Mouse (Mus musculus) forebrain, embryonic 12.5 days (tissue): ENCODE results near the gene Rccd1. TPM values are rescaled to one million over a fixed set of nuclear protein-coding genes. Genes with fewer than 3 reads are reported as not detected.

Experiments
- ATAC-seq: fragments of 200-750 bp; cut with Nextera tagmentation; 2 replicates; pipeline ENCODE4 v1.8.0; 2017; ENCODE audit warnings: moderate TSS enrichment; ENCODE audit not compliant: low FRiP score
- H3K27ac ChIP-seq: fragments of 300-500 bp; sonication (generic); 2 replicates; pipeline ENCODE4 v1.5.1; 2016; ENCODE audit warnings: mild to moderate bottlenecking
- H3K27me3 ChIP-seq: fragments of 300-500 bp; sonication (generic); 2 replicates; pipeline ENCODE4 v1.6.1; 2016; ENCODE audit warnings: mild to moderate bottlenecking
- H3K36me3 ChIP-seq: fragments of 300-500 bp; sonication (generic); replicated peaks from 2 replicates; pipeline ENCODE4 v1.6.1; 2016; ENCODE audit warnings: mild to moderate bottlenecking
- H3K4me1 ChIP-seq: fragments of 300-500 bp; sonication (generic); 2 replicates; pipeline ENCODE4 v1.6.1; 2016
- H3K4me2 ChIP-seq: fragments of 300-500 bp; sonication (generic); 2 replicates; pipeline ENCODE4 v1.6.1; 2016; ENCODE audit warnings: mild to moderate bottlenecking, moderate library complexity
- H3K4me3 ChIP-seq: fragments of 300-500 bp; sonication (generic); replicated peaks from 2 replicates; pipeline ENCODE4 v1.5.1; 2016; ENCODE audit warnings: mild to moderate bottlenecking
- H3K9ac ChIP-seq: fragments of 300-500 bp; sonication (generic); 2 replicates; pipeline ENCODE4 v1.6.1; 2016; ENCODE audit warnings: mild to moderate bottlenecking
- H3K9me3 ChIP-seq: fragments of 300-500 bp; sonication (generic); 2 replicates; pipeline ENCODE4 v1.6.1; 2016
- WGBS: fragments of 180-500 bp; shearing (Covaris S2); methylation state at CpG from one replicate; pipeline ENCODE4 v1.1.7; 2016; 5-methylcytosine and 5-hydroxymethylcytosine counted together
- polyA plus RNA-seq: library from polyadenylated mRNA; unstranded; fragments of >200 nt; fragmentation: Nextera tagmentation; extraction: Ambion mirVana; gene quantifications from 2 replicates; pipeline ENCODE4 v1.2.1, GENCODE M21; 2016

The Rccd1 gene
- polyA plus RNA-seq, 1 experiment from 2014 or later, result 19.1 TPM

GRCm38 (mm10) chr7:80294764-80295648, 29.2 kb downstream of the Rccd1 start:
- H3K4me2 ChIP-seq, result peak overlapping the region; percentile 79
- peaks cover 24% of the 10 kb centered on the region for H3K36me3 ChIP-seq
- peak overlapping the region; percentile 86 for H3K4me3 ChIP-seq
- peak; percentile 69 for ATAC-seq
- peaks cover 25% of the 10 kb centered on the region for H3K4me1 ChIP-seq
- H3K9me3 ChIP-seq, result no peaks in the 10 kb centered on the region
- no peaks in the 10 kb centered on the region for H3K27me3 ChIP-seq
- peak overlapping the region; percentile 82 for H3K9ac ChIP-seq
- H3K27ac ChIP-seq, result peak overlapping the region; percentile 88
- 9% methylated on average over 37 of the region's 37 CpGs for WGBS

- H3K36me3 ChIP-seq, result peaks cover 24% of the 10 kb centered on the region
- peak; percentile 99 for ATAC-seq
These were observed 30.0 kb downstream of the Rccd1 start, which contains the start of gene Prc1 for GRCm38 (mm10) chr7:80294062-80294763. Prc1 (plus strand) TSS chr7:80294450.

GRCm38 (mm10) chr7:80287736-80288135, 36.5 kb downstream of the Rccd1 start:
- Histone ChIP-seq H3K36me3 (peaks cover 74% of the 10 kb centered on the region), H3K9ac (no peak overlapping the region), H3K4me2 (no peak overlapping the region), H3K4me3 (no peak overlapping the region), H3K9me3 (no peaks in the 10 kb centered on the region), H3K4me1 (no peaks in the 10 kb centered on the region), H3K27ac (no peak overlapping the region), H3K27me3 (no peaks in the 10 kb centered on the region)
- no peak for ATAC-seq
- WGBS, result 87% methylated on average over 10 of the region's 10 CpGs

More at GRCm38 (mm10) chr7:80294062-80294763, 30.0 kb downstream of the Rccd1 start, which contains the start of gene Prc1:
- Histone ChIP-seq H3K4me1 (peaks cover 25% of the 10 kb centered on the region), H3K4me2 (peak within 1 kb of the TSS; percentile 79), H3K27me3 (no peaks in the 10 kb centered on the region), H3K27ac (peak within 1 kb of the TSS; percentile 88), H3K9me3 (no peaks in the 10 kb centered on the region), H3K9ac (peak within 1 kb of the TSS; percentile 82), H3K4me3 (peak within 1 kb of the TSS; percentile 86)
- WGBS, result under 1% methylated on average over 52 of the region's 52 CpGs

DNA sequence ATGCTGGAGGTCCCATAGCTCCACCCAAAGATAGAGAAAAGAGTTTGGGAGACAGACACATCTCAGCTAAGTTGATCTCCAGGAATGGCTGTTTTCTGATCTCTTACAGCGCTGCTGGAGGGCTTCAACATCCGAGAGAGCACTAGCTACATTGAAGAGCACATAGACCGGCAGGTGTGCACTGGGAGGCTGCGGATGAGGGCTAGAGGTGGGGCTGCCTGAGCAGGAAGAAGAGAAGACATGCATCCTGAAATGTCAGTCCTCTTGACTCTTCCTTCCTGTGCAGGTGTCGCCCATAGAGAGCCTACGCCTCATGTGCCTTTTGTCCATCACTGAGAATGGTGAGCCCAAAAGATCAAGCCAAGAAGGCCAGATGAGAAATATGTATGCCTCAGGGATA, 38.5 kb downstream of the Rccd1 start:
- H3K27ac ChIP-seq, result no peak overlapping the region
- WGBS, result 94% methylated on average over 6 of the region's 6 CpGs
- no peak for ATAC-seq
- H3K9me3 ChIP-seq, result no peaks in the 10 kb centered on the region
- no peaks in the 10 kb centered on the region for H3K4me1 ChIP-seq
- H3K36me3 ChIP-seq, result peaks cover 71% of the 10 kb centered on the region
- no peaks in the 10 kb centered on the region for H3K27me3 ChIP-seq
- no peak overlapping the region for H3K9ac ChIP-seq
- H3K4me2 ChIP-seq, result no peak overlapping the region
- H3K4me3 ChIP-seq, result no peak overlapping the region

GRCm38 (mm10) chr7:80284391-80284790, 39.9 kb downstream of the Rccd1 start:
- Histone ChIP-seq H3K27ac (no peak overlapping the region), H3K9me3 (no peaks in the 10 kb centered on the region), H3K27me3 (no peaks in the 10 kb centered on the region), H3K4me2 (no peak overlapping the region), H3K4me3 (no peak overlapping the region), H3K9ac (no peak overlapping the region), H3K4me1 (no peaks in the 10 kb centered on the region), H3K36me3 (peaks cover 70% of the 10 kb centered on the region)
- WGBS, result 91% methylated on average over 5 of the region's 5 CpGs
- no peak for ATAC-seq

DNA sequence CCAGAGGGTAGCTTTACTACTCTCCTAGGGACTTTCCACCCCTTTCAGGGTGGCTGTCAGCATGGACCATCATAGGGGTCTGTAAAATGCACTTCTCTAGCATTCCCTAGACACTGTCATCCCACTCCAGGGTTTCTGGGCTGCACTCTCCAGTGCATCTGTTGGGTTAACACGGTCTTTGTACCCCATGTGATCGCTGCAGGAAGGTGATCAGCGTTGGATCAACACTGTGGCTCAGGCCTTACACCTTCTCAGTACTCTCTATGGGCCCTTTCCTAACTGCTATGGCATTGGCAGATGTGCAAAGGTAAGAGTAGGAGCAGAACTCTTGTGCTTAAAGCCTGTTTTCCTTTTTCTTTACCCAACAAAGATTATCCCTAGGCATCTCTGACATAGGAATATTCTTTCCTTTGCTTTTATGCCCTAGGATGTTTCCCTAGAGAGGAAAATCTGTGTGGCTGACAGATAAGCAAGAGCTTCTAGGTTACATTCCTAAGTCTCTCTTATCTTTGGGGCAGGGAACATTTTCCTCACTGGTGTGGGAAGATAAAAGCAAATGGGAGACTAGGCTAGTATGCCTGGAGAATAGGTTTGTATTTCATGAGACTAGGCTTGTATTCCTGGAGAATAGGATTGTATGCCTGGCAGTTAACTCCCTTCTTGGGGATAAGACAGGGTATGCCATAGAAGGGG, 40.9 kb downstream of the Rccd1 start:
- H3K9ac ChIP-seq, result no peak overlapping the region
- no peak for ATAC-seq
- 91% methylated on average over 3 of the region's 3 CpGs for WGBS
- H3K4me2 ChIP-seq, result no peak overlapping the region
- H3K27me3 ChIP-seq, result no peaks in the 10 kb centered on the region
- peaks cover 77% of the 10 kb centered on the region for H3K36me3 ChIP-seq
- no peaks in the 10 kb centered on the region for H3K9me3 ChIP-seq
- H3K4me3 ChIP-seq, result no peak overlapping the region
- no peak overlapping the region for H3K27ac ChIP-seq
- H3K4me1 ChIP-seq, result no peaks in the 10 kb centered on the region

DNA sequence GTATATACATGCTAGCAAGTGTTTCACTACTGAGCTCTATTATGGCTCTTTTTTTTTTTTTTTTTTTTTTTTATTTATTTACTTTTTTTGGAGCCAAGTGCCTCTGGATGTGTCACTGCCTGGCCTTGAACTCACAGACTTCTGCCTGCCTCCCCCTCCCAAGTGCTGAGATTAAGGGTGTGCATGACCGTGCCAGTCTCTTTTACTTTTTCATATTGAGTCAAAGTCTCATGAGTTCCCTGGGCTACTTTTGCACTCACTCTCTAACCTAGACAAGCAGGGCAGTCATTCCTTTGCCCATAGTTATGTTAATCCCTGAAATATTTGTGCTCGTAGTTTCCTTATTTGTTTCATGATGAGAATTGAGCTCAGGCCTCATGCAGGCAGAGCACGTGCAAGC, 42.6 kb downstream of the Rccd1 start:
- H3K36me3 ChIP-seq, result peaks cover 78% of the 10 kb centered on the region
- H3K27me3 ChIP-seq, result no peaks in the 10 kb centered on the region
- H3K27ac ChIP-seq, result no peak overlapping the region
- H3K9me3 ChIP-seq, result no peaks in the 10 kb centered on the region
- no peak for ATAC-seq
- H3K4me2 ChIP-seq, result no peak overlapping the region
- H3K4me3 ChIP-seq, result no peak overlapping the region
- H3K4me1 ChIP-seq, result no peaks in the 10 kb centered on the region
- H3K9ac ChIP-seq, result no peak overlapping the region
- 81% methylated on average over 3 of the region's 3 CpGs for whole genome bisulfite sequencing

- WGBS, result 90% methylated on average over 2 of the region's 2 CpGs
- no peak overlapping the region for H3K27ac ChIP-seq
- H3K4me2 ChIP-seq, result no peak overlapping the region
- H3K9me3 ChIP-seq, result no peaks in the 10 kb centered on the region
- H3K9ac ChIP-seq, result no peak overlapping the region
- no peaks in the 10 kb centered on the region for H3K27me3 ChIP-seq
- no peak for ATAC-seq
- H3K4me3 ChIP-seq, result no peak overlapping the region
- peaks cover 78% of the 10 kb centered on the region for H3K36me3 ChIP-seq
- no peaks in the 10 kb centered on the region for H3K4me1 ChIP-seq
These were observed 43.3 kb downstream of the Rccd1 start for GRCm38 (mm10) chr7:80280998-80281397.

DNA sequence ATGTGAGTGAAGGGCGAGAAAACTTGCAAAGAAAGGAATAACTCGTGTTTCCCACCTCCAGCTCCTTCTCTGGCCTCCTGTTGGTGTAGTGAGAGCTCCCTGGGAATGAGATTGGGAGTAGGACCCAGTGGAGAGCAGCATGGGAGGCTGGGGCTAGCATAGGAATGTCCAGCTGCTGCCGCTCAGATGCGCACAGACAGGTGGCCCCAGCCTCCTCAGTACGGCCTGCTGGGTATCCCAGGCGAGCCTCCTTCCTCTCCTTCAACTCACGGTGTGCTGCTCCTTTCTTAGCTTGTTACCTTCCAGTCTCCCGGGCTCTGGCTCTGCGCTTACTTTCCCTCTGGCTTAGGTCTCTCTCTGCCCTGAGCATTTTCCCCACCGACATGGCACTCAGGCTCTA, 44.2 kb downstream of the Rccd1 start:
- H3K9ac ChIP-seq, result no peak overlapping the region
- H3K36me3 ChIP-seq, result peaks cover 76% of the 10 kb centered on the region
- no peak for ATAC-seq
- H3K4me1 ChIP-seq, result no peaks in the 10 kb centered on the region
- H3K27ac ChIP-seq, result no peak overlapping the region
- no peaks in the 10 kb centered on the region for H3K27me3 ChIP-seq
- no peak overlapping the region for H3K4me2 ChIP-seq
- 85% methylated on average over 10 of the region's 10 CpGs for WGBS
- no peak overlapping the region for H3K4me3 ChIP-seq
- H3K9me3 ChIP-seq, result peaks cover 4% of the 10 kb centered on the region

GRCm38 (mm10) chr7:80276374-80276773, 47.9 kb downstream of the Rccd1 start:
- Histone ChIP-seq H3K27ac (no peak overlapping the region), H3K4me1 (no peaks in the 10 kb centered on the region), H3K36me3 (peaks cover 77% of the 10 kb centered on the region), H3K9me3 (peaks cover 18% of the 10 kb centered on the region), H3K4me2 (no peak overlapping the region), H3K4me3 (no peak overlapping the region), H3K9ac (no peak overlapping the region), H3K27me3 (no peaks in the 10 kb centered on the region)
- 95% methylated on average over 4 of the region's 4 CpGs for WGBS
- no peak for ATAC-seq

DNA sequence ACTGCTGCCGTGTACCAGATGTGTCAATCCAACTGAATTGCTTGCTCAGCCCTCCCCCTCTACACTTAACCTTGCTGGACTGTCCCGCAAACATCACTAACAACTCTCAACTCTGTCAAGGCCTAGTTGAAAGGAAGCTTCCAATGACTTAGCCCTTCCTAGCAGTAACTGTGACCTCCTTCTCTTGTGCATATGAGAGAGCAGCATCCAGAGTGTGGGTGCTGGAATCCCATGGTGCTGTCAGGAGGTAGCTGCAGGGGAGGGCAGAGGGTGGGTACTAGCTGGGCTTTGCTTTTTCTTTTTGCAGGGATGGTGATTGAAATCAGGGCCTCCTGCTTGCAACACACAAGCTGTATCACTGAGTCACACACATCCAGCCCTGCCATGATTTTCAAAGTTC, 50.8 kb downstream of the Rccd1 start:
- Histone ChIP-seq H3K4me2 (no peak overlapping the region), H3K9ac (no peak overlapping the region), H3K36me3 (peaks cover 59% of the 10 kb centered on the region), H3K9me3 (peaks cover 18% of the 10 kb centered on the region), H3K4me3 (no peak overlapping the region), H3K27ac (no peak overlapping the region), H3K4me1 (peaks cover 18% of the 10 kb centered on the region), H3K27me3 (no peaks in the 10 kb centered on the region)
- WGBS, result 96% methylated on average over 2 of the region's 2 CpGs
- no peak for ATAC-seq

DNA sequence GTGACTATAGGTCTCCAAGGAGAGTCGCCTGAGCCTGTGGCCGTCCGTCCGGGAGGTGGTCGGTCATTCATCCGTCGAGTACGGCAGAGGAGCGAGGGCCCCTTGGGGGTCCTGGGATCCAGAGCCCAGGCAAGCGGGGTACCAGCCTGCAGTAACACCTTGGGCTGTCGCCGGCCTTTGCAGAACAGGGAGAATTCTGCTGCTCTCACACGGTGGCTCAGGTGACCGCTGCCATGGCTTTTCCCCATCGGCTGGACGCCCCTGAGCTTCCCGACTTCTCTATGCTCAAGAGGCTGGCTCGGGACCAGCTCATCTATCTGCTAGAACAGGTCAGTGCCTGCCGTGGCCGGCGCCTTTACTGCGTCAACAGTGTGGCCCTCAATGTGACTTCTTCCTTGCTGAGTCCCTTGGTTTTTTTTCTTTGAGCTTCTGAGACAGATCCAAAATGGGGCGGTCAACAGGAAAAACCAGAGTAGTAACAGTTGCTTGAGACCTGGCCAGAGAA, 54.5 kb downstream of the Rccd1 start:
- peak overlapping the region; percentile 79 for H3K4me3 ChIP-seq
- no peaks in the 10 kb centered on the region for H3K27me3 ChIP-seq
- peak; percentile 62 for ATAC-seq
- H3K36me3 ChIP-seq, result peaks cover 48% of the 10 kb centered on the region
- H3K27ac ChIP-seq, result peak overlapping the region; percentile 63
- peaks cover 18% of the 10 kb centered on the region for H3K4me1 ChIP-seq
- peaks cover 12% of the 10 kb centered on the region for H3K9me3 ChIP-seq
- H3K9ac ChIP-seq, result peak overlapping the region; percentile 80
- peak overlapping the region; percentile 95 for H3K4me2 ChIP-seq
- under 1% methylated on average over 23 of the region's 23 CpGs for WGBS
